Mouse (Mus musculus): ENCODE measurements around the gene Ahctf1.

The Ahctf1 gene

GRCm38 (mm10) chr1:179713367-179713766 is 90.1 kb downstream of the Ahctf1 start:
- DNase-seq (ENCODE audit: low spot score in 2 of 2): no peak

DNA sequence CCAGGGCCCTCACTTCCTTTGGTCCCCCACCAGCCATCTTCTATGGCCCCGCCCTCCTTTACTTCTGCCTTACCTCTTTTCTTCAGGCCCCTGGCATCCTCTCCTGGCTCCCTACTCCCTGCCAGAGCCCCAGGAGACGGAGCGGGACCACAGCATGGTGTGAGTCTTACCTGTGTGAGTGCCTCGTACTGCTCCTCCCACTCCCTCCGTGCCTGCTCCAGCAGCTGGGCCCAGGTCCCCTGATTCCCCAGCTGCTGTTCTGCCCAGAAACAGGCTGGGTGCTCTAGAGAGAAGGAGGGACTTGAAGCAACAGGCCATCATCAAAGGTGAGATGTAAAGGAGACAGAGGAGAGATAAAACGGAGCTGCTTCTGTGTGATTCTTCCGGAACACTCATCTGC is 90.8 kb downstream of the Ahctf1 start:
- no peak for DNase-seq (ENCODE audit: low spot score in 2 of 2)

DNA sequence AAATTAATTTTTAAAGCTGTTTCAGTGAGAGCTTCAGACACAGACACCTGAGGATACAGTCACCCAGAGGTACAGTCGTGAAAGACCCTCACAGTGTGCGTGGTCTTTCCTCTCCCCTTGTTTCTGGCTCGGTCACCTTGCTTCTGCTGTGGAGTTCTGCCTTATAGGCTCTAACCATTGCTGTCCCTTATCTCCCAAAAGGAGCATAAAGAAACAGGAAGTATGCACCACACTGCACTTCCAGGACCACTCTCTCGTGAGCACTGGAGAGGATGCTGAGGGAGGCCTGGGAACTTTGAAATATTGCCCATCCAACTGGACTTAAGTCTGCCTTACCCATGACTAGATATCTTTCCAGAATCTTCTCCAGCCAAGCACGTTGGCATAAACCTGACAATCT is 92.7 kb downstream of the Ahctf1 start:
- DNase-seq (ENCODE audit: low spot score in 2 of 2): no peak

GRCm38 (mm10) chr1:179709390-179709789 is 94.1 kb downstream of the Ahctf1 start:
- peak; percentile 66 to 88 for DNase-seq (ENCODE audit: low spot score in 2 of 2)

DNA sequence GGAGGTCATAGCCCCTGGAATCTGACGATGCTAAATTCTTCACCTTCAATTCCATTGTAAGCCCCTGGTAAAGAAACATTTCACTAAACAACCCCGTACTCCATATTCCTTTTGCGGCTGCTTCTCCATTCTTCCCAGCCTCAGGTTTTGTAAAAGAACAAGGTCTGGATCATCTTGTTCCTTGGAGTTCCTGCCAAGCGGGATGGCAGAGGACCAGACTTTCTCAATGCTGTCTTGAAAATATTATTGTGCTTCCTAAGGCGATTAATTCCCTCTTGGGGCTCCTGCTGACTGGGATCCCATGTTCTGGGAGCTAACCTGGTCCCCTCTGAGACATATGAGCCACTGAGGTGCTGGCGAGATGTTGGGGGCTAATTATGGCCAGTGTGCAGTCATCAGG is 98.3 kb downstream of the Ahctf1 start:
- peak in 1 of 2 experiments; percentile 72 for DNase-seq (ENCODE audit: low spot score in 2 of 2)

DNA sequence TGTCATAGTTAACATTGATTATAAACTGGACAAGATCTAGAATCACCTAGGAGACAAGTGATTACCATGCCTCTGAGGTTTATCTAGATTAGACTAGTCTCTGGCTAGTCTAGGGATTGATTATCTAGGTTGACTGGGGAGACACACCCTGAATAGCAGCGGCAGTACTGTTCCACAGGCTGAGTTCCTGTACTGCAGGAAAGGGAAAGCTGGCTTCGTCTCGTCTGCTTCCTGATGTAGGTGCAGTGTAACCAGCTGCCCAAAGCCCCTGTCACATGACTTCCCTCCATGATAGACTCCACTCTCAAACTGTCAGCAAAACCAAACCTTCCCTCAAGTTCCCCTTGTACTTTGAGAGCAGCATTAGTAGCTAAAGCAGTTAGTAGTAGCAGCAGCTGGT is 99.3 kb downstream of the Ahctf1 start:
- no peak for DNase-seq (ENCODE audit: low spot score in 2 of 2)
